Mouse (Mus musculus) effector memory CD4-positive, alpha-beta T cell, adult 7 months (primary cell): ENCODE data around the gene Kansl2. TPM values are rescaled to one million over a fixed set of nuclear protein-coding genes. Genes with fewer than 3 reads are reported as not detected.

Experiments used
- polyA plus RNA-seq: library from polyadenylated mRNA; unstranded; fragments of 100-300 nt; shearing (Covaris generic); gene quantifications from one replicate; pipeline ENCODE4 v1.2.1, GENCODE M21; 2017

Gene Kansl2
- polyA plus RNA-seq: 71.2 TPM

DNA sequence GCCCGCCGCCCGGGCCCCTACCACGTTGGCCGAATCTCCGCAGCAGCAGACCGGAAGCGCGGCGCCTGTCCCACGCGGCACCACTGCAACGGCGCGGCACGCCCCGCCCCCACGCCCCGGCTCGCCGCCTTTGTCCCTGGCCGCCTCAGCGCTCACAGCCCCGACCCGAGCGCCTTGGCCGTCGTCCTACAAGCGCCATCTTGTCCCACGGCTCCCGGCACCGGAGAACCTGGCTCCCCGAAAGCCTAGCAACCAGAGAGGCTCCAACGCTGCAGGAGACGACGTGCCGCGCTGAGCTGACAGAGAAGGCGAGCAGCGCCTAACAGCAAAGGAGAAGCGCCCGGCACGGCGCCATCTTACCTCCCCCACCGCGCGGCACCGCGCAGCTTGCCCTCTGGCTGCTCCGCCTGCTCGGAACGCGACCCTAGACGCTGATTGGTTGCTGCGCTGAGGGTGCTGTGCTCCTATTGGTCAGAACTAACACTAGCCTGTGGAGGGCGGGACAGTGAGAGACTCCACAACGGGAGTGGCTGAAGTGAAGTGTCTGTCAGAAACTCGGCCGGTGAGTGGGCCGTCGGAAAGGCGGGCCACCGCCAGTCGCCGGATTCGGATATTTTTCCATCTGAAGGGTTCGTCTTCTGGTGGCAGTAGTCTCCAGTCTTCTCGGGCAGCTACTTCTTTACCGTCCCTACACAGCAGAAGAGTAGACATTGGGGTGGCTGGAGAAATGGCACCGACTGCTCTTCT lies at the start of gene Kansl2:
Gene Kansl2 (minus strand): TSS at position 384 of the 747 bp plus-strand sequence.

DNA sequence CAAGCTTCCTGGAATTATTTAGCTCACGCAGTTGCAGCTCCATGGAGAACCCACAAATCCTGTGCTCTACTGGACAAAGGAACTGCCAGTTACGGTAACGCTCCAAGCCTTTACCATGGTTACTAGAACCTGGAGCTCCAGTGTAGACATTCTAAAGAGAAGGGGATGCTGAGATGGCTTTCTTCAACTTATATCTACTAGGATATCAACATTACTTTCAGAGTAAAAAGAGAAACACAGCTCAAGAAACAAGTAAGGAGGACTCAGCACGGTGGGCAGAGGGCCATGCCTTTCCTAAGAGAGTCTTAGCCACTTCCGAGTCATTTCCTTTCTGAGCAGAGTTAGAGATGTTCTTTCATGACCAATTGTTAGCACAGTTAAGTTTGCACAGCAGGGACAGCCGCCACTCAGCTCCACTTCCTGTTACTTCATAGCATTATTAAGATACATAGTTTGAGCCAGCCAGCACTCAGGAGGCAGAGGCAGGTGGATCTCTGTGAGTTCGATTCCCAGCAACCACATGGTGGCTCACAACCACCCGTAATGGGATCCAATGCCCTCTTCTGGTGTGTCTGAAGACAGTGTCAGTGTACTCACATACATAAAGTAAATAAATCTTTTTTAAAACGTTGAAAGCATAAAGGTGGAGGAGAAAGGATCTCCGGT lies 36.9 kb upstream of the Kansl2 start, which contains the start of the genes Ccnt1 and 4930415O20Rik:
Gene Ccnt1 (minus strand): TSS at position 51 of the 666 bp plus-strand sequence.
Gene 4930415O20Rik (plus strand): TSS at position 132 of the 666 bp plus-strand sequence.

DNA sequence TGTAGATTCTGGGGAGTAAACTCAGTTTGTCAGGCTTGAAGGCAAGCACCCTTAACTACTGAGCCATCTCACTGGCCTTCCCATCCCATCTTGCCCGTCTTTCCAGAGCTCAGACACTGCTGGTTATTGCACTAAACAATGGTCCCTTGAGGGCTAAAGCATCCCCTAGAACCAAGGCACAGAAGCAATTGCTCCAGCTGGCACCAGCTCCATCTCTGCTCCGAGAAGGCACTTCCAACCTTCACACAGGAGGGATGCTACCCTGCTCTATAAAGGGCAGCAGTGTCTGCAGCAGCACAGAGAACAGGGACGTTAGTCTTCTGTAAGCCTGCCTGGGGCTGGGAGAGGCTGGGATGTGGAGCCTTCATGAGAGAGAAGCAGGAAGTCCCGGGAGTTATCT lies 42.0 kb downstream of the Kansl2 start, which contains the start of gene Olfr279:
Gene Olfr279 (plus strand): TSS at position 301 of the 400 bp plus-strand sequence.

DNA sequence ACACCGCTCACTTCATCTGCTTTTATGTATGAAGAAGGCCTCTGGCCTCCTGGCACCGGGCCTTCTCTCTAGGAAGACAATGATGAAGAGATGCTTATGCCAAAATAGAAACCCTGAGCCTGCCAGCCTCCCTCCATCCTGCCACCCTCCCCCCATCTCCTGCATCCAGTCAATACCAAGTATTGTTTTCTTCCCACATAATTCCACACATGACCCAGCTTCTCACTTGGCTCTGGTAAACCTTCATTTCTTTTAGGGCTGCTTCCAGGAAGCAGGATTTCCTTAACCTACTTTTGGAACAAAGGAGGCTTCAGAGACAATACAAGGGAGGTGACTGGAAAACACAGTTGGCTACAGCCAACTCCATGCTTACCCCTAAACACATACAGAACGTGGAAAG lies 51.4 kb downstream of the Kansl2 start, which contains the start of gene Lalba:
Gene Lalba (minus strand): TSS at position 21 of the 400 bp plus-strand sequence.

DNA sequence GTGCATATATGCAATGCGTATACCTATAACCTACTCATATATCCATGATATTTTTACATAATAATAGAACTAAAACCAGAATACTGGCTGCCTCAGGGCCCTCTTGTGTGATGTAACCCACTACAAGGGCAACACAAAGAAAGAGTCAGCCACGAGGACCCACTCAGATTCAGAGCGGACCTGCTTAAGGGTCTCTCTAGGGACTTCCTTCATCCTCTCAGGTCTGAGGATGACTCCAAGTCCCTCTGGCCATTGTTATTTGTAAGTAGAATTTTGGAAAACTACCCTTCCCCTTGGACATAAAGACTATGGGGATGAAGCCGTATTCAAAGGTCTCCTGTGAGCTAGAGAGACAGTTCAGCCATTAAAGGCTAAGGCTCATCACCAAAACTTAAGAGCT lies 64.5 kb downstream of the Kansl2 start, which contains the start of gene OR5BS1P:
Gene OR5BS1P (plus strand): TSS at position 301 of the 400 bp plus-strand sequence.

Other genes with a start within 250 kb of the Kansl2 start
- gene Zfp641, start 238.1 kb downstream of the Kansl2 start, polyA plus RNA-seq: not detected
- 0.10 TPM for gene Olfr285, start 216.9 kb downstream of the Kansl2 start, polyA plus RNA-seq
- gene Olfr284, start 193.3 kb downstream of the Kansl2 start, polyA plus RNA-seq: not detected
- gene Olfr283, start 153.3 kb downstream of the Kansl2 start, polyA plus RNA-seq: not detected
- not detected for gene Olfr282, start 103.0 kb downstream of the Kansl2 start, polyA plus RNA-seq
- 0.55 TPM for gene Olfr281, start 81.7 kb downstream of the Kansl2 start, polyA plus RNA-seq
- gene OR5BS1P, start 64.4 kb downstream of the Kansl2 start, polyA plus RNA-seq: not detected
- gene Lalba, start 51.5 kb downstream of the Kansl2 start, polyA plus RNA-seq: not detected
- gene Olfr279, start 41.9 kb downstream of the Kansl2 start, polyA plus RNA-seq: 0.21 TPM
- gene Ccnt1, start 36.7 kb upstream of the Kansl2 start, polyA plus RNA-seq: 124 TPM
- not detected for gene 4930415O20Rik, start 36.7 kb upstream of the Kansl2 start, polyA plus RNA-seq
- gene Adcy6, start 75.8 kb upstream of the Kansl2 start, polyA plus RNA-seq: 0.56 TPM
- 0.99 TPM for gene Cacnb3, start 96.6 kb upstream of the Kansl2 start, polyA plus RNA-seq
- gene Ddx23, start 128.6 kb upstream of the Kansl2 start, polyA plus RNA-seq: 26.5 TPM
- gene Rnd1, start 143.2 kb upstream of the Kansl2 start, polyA plus RNA-seq: 3.1 TPM
- 0.48 TPM for gene Ccdc65, start 173.9 kb upstream of the Kansl2 start, polyA plus RNA-seq
- not detected for gene Fkbp11, start 193.9 kb upstream of the Kansl2 start, polyA plus RNA-seq
- gene Arf3, start 228.9 kb upstream of the Kansl2 start, polyA plus RNA-seq: 84.9 TPM
- gene Wnt10b, start 243.9 kb upstream of the Kansl2 start, polyA plus RNA-seq: not detected